Mouse (Mus musculus): ENCODE results near the gene 2310022A10Rik.
"Not testable (repeated sequence)": the region's sequence is repeated elsewhere in the genome, so short reads cannot be mapped to it uniquely, and the experiment has no call there.

The 2310022A10Rik gene

DNA sequence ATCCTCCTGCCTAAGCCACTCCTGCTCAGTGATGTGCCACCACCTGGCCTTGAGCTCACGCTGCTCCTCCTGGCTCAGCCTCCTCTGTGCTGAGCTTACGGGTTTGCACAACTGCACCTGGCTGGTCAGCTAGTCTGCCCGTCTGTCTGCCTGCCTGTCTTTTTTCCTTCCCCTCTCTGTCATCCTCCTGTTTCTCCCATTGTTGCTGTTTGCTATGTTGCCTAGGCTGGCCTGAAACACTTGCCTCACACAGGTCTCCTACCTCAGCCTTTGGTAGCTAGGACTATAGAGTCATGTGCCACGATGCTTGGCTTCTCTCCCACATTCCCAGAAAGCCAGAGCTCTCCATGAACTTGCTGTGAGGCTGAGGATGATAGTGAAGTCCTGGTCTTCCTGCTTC lies 59.9 kb downstream of the 2310022A10Rik start:
- peak; percentile 61 for DNase-seq (ENCODE audit: inconsistent ontology term)

DNA sequence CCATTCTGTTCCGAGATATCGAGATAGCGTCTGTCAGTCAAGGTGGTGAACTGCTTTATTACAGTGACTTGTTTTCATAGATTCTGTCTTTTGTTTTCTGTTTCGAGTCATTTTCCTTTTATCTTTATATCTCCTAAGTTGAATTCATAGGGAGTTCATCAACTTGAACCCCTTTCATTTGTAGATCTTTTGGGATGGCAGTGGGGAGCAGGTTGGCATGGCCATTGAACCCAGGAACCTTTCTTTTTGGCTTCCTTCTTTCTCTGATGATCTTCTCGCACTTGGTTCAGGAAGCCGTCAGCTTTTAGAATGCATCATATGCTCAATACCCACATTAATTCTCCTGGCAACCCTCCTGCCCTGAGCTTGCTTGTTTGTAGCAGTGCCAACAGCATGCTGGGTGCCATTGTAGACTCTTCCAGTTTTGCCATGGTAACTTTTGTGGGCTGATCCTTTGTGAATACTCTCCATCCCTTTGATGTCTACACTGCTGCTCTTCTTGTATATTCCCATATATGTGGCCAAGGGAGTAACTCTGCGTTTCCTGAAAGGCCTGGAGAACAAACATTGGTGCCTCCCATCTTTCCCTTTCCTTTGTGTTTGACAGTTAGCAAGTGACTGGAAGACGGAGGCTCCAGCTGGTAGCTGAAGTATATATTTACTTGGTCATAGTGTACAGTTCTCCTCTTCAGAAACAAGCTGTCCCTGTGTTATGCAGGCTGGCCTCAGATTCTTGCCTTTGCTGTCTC lies 60.9 kb downstream of the 2310022A10Rik start:
- DNase-seq (ENCODE audit: inconsistent ontology term): peak; percentile 90

DNA sequence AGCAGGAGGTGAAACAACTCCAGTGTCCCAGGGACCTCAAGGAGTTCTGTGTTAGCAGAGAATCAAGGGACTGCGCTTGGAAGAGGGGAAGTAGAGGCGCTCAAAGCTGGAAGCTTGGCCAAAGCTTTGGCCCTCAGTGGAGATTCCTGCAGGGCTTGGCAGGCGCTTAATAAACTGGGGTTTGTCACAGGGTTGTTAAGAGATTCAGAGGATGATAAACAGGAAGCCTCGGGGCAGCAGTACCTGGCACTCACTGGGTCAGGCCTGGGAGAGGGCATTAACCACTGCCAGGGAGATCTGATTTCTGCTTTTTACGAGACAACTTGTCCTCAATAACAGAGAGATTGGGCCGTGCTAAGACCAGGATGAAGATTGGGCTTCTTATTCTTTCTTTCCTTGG lies 68.0 kb downstream of the 2310022A10Rik start:
- no peak for DNase-seq (ENCODE audit: inconsistent ontology term)

DNA sequence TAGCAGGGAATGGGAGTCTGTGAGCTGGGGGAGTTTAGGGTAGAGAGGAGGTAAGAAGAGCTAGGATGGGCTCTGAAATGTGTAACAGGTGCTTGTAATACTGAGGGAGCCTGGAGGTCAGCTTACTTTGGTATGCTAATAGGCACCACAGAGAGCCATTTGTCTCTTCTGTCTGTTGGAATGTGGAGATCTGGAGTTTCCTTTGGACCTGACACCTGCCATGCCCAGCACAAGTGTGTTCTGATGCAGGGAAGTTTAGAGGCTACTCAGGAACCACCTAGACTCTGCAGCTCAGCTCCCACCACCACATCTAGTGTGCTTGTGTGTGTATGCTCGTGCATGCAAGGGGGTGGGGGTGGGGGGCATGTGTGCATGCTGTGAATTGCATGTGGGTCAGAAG lies 69.2 kb downstream of the 2310022A10Rik start:
- no peak for DNase-seq (ENCODE audit: inconsistent ontology term)

GRCm38 (mm10) chr7:27624967-27625366 lies 71.9 kb downstream of the 2310022A10Rik start:
- DNase-seq (ENCODE audit: inconsistent ontology term): no peak

- no peak for DNase-seq (ENCODE audit: inconsistent ontology term)
Measured at GRCm38 (mm10) chr7:27627707-27628106, 74.7 kb downstream of the 2310022A10Rik start.

- no peak for DNase-seq (ENCODE audit: inconsistent ontology term)
Measured at GRCm38 (mm10) chr7:27628190-27628589, 75.2 kb downstream of the 2310022A10Rik start.

DNA sequence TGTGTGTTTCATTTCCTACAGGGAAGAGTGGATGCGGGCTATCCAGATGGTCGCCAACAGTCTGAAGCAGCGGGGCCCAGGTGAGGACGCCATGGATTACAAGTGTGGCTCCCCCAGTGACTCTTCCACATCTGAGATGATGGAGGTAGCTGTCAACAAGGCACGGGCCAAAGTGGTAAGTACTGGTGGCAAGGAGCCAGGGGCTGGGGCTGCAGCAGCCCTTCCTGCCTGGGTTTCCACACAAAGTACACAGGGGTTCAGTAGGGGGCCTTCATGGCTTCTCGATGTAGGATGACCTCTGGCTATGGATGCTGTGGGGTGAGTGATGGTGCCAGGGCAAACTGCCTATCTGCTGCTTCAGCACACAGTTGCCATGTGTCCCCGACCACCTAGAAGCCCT lies 75.8 kb downstream of the 2310022A10Rik start:
- DNase-seq (ENCODE audit: inconsistent ontology term): not testable (repeated sequence)

DNA sequence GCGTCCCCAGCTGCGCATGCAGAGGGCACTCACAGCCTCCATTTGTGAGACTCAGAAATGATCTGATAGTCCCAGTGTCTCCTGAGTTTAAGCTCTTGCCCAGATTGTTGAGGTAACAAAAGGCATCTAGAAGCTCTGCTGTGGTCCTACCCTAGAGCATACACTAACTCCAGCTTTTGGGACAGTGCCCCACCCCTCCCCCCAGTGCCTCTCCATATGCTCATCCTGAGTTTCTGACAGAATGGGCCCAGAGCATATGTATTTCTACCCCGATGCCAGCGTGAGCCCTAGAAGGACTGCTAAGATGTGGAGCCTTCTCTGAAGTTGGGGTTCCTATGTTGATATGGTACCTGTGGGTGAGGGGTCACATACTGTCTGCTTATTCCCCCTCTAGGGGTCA lies 78.4 kb downstream of the 2310022A10Rik start:
- DNase-seq (ENCODE audit: inconsistent ontology term): no peak
